Mouse (Mus musculus): ENCODE measurements around the gene Atp1a4. TPM values are rescaled to one million over a fixed set of nuclear protein-coding genes. Genes with fewer than 3 reads are reported as not detected.
A peak's percentile ranks its signal among the peaks of the same experiment; 100 is the strongest.

The Atp1a4 gene
- polyA plus RNA-seq, 1 experiment, result 331 TPM

DNA sequence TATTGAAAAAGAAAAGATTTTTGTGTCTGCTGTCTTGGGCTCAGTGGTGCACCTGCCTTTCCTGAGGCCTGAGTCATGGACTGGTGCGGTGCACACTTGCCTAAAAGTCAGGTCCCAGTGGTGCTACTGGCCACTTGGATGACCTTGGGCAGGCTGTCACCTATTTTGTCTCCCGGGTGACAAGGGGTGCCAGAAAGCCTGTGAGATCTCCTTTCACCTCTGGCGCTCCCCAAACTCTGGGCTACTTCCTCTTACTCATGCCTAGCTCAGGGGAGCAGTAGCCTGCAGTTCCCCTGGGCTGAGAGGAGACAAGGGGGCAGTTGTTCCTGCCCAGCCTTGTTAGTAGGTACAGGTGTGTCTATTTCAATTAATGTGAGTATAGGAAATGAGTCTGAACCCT, 44.1 kb upstream of the Atp1a4 start:
- H3K4me3 ChIP-seq (ENCODE audit: control insufficient read depth, low read depth, low read length), result no peak overlapping the region
- H3K4me1 ChIP-seq (ENCODE audit: control insufficient read depth, insufficient read depth, low read length), result peaks cover 3% of the 10 kb centered on the region
- H3K27me3 ChIP-seq (ENCODE audit: control insufficient read depth, insufficient read depth, low read length), result no peaks in the 10 kb centered on the region
- H3K36me3 ChIP-seq (ENCODE audit: control insufficient read depth, insufficient read depth, low read length), result no peaks in the 10 kb centered on the region
- no peak overlapping the region for H3K27ac ChIP-seq (ENCODE audit: control insufficient read depth, insufficient read depth, low read depth, low read length)
- no peak for TF ChIP-seq CTCF (IDR thresholded peaks at IDR 0.05; ENCODE audit: control insufficient read depth, insufficient read depth, insufficient replicate concordance, low read depth, low read length)
- TF ChIP-seq POLR2A (IDR thresholded peaks at IDR 0.05; ENCODE audit: control insufficient read depth, low read depth, low read length), result no peak

DNA sequence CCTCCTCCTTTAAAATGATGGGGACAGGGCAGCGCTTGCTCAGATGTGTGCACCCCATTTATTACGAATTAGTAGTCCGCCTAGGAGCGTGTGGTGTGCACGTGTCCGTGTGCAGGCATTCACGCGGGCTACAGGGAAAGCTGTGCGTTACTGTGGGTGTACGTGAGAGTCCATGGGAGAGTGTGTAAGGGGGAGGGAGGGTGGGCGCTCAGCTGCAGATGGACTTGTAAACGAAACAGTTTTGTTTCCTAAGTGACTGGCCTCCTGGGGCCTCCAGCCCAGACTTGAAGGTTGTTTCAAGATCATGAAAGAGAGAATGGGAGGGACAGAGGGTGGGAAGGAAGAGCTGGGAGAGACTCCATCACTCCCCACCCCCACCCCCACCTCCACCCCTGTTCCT, 43.0 kb upstream of the Atp1a4 start:
- Histone ChIP-seq H3K27me3 (ENCODE audit: control insufficient read depth, insufficient read depth, low read length) (no peaks in the 10 kb centered on the region), H3K27ac (ENCODE audit: control insufficient read depth, insufficient read depth, low read depth, low read length) (no peak overlapping the region), H3K36me3 (ENCODE audit: control insufficient read depth, insufficient read depth, low read length) (no peaks in the 10 kb centered on the region)

DNA sequence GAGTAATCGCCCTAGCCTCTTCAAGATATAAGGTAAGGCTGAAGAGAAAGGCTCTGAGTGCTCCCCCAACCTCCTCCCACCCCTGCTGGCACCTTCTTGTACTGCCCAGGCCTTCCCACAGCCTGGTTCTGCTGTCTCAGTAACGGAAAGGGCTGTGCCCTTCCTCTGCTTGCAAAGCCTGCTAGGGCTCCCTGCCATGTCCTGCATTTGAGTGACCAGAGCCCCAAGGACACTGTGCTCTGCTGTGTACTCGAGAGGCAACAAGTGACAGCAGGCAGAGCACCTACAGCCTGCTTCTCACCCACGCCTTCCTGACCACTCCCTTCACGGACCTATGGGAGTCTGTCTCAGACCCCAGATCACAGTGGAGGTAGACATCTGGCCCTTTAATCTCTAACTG, 42.0 kb upstream of the Atp1a4 start:
- H3K4me3 ChIP-seq (ENCODE audit: control insufficient read depth, low read depth, low read length), result no peak overlapping the region
- no peaks in the 10 kb centered on the region for H3K36me3 ChIP-seq (ENCODE audit: control insufficient read depth, insufficient read depth, low read length)
- peak overlapping the region; percentile 75 for H3K27ac ChIP-seq (ENCODE audit: control insufficient read depth, insufficient read depth, low read depth, low read length)
- no peaks in the 10 kb centered on the region for H3K27me3 ChIP-seq (ENCODE audit: control insufficient read depth, insufficient read depth, low read length)
- TF ChIP-seq POLR2A (IDR thresholded peaks at IDR 0.05; ENCODE audit: control insufficient read depth, low read depth, low read length) (0 out of 2 replicates have a peak, but pooled peaks have one; percentile 14), CTCF (IDR thresholded peaks at IDR 0.05; ENCODE audit: control insufficient read depth, insufficient read depth, insufficient replicate concordance, low read depth, low read length) (no peak)
- peaks cover 3% of the 10 kb centered on the region for H3K4me1 ChIP-seq (ENCODE audit: control insufficient read depth, insufficient read depth, low read length)

More for the DNA sequence above, 43.0 kb upstream of the Atp1a4 start:
- peaks cover 3% of the 10 kb centered on the region for H3K4me1 ChIP-seq (ENCODE audit: control insufficient read depth, insufficient read depth, low read length)
- H3K4me3 ChIP-seq (ENCODE audit: control insufficient read depth, low read depth, low read length), result no peak overlapping the region
- no peak for TF ChIP-seq POLR2A (IDR thresholded peaks at IDR 0.05; ENCODE audit: control insufficient read depth, low read depth, low read length)
- no peak for TF ChIP-seq CTCF (IDR thresholded peaks at IDR 0.05; ENCODE audit: control insufficient read depth, insufficient read depth, insufficient replicate concordance, low read depth, low read length)

DNA sequence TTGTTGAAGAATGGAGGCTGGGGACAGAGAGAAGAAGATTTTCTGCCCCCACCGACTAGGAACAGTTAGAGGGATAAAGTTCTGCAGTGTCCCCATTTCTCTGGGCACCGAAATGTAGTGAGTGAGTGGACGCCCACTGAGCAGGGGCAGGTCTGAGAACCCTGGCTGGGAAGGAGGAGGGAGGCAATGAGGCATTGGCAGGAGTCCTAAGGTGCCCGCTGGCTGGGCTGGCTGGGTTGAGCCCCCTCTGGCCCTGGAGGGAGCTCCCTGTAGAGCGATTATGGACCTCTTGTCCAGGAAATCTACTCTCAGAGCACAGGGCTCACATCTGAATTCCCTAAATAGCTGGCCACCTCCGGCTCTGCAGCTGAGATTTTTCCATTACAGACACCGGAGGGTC, 41.3 kb upstream of the Atp1a4 start:
- peaks cover 3% of the 10 kb centered on the region for H3K4me1 ChIP-seq (ENCODE audit: control insufficient read depth, insufficient read depth, low read length)

DNA sequence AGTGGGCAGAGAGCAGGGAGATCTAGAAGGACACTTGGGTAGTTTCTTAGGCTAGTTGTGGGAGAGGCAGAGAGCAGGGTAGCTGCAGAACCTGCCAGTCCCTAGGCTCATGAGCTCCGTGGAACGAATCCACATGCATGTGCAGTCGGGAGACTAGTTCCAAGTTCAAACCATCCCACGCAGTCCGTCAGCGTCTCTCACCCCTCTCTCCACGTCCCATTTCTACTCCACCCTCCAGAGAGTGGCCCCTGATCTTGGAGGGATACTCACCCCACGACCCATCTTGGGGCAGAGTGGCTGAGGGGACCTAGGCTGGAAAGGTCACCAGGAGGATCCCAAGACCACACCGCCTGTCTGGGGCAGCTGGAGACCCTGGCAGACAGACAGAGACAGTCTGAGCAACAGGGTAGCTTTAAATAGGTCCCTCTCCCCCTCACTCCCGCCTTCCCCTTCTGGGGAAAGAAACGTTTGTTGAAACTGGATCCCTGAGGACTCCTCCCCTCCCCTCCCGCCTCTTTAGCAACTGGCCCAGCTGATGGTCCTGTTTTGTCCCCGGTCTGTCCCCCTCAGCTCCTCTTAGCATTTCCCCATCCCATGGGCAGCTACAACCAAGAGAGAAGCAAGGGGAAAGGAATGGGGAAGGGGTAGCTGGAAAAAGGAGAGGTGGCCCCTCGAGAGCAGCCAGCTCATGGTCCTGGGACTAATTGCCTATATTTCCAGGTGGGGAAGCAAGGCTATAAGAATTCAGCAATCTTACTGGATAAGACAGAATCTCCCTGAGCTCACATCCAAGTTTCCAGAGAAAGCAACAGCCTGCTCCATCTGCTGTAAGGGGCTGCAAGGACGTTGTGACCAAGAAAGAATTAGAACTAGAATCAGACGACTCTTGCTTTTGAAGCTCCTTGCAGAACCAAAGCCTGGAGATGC, 39.7 kb upstream of the Atp1a4 start, which contains the start of gene Atp1a2:
Gene Atp1a2, minus strand, starts transcription at position 454 of the 927 bp plus-strand sequence.
- Histone ChIP-seq H3K4me3 (ENCODE audit: control insufficient read depth, low read depth, low read length) (peak within 1 kb of the TSS; percentile 71), H3K27me3 (ENCODE audit: control insufficient read depth, insufficient read depth, low read length) (no peaks in the 10 kb centered on the region), H3K4me1 (ENCODE audit: control insufficient read depth, insufficient read depth, low read length) (peaks cover 3% of the 10 kb centered on the region), H3K27ac (ENCODE audit: control insufficient read depth, insufficient read depth, low read depth, low read length) (peak within 1 kb of the TSS; percentile 91), H3K36me3 (ENCODE audit: control insufficient read depth, insufficient read depth, low read length) (no peaks in the 10 kb centered on the region)
- TF ChIP-seq CTCF (IDR thresholded peaks at IDR 0.05; ENCODE audit: control insufficient read depth, insufficient read depth, insufficient replicate concordance, low read depth, low read length), result no peak
- TF ChIP-seq POLR2A (IDR thresholded peaks at IDR 0.05; ENCODE audit: control insufficient read depth, low read depth, low read length), result peak; percentile 53; the same call in 1 of the 2 replicates

More for the DNA sequence above, 41.3 kb upstream of the Atp1a4 start:
- H3K36me3 ChIP-seq (ENCODE audit: control insufficient read depth, insufficient read depth, low read length), result no peaks in the 10 kb centered on the region
- H3K4me3 ChIP-seq (ENCODE audit: control insufficient read depth, low read depth, low read length), result no peak overlapping the region
- H3K27me3 ChIP-seq (ENCODE audit: control insufficient read depth, insufficient read depth, low read length), result no peaks in the 10 kb centered on the region
- TF ChIP-seq CTCF (IDR thresholded peaks at IDR 0.05; ENCODE audit: control insufficient read depth, insufficient read depth, insufficient replicate concordance, low read depth, low read length), result no peak
- H3K27ac ChIP-seq (ENCODE audit: control insufficient read depth, insufficient read depth, low read depth, low read length), result peak overlapping the region; percentile 75

DNA sequence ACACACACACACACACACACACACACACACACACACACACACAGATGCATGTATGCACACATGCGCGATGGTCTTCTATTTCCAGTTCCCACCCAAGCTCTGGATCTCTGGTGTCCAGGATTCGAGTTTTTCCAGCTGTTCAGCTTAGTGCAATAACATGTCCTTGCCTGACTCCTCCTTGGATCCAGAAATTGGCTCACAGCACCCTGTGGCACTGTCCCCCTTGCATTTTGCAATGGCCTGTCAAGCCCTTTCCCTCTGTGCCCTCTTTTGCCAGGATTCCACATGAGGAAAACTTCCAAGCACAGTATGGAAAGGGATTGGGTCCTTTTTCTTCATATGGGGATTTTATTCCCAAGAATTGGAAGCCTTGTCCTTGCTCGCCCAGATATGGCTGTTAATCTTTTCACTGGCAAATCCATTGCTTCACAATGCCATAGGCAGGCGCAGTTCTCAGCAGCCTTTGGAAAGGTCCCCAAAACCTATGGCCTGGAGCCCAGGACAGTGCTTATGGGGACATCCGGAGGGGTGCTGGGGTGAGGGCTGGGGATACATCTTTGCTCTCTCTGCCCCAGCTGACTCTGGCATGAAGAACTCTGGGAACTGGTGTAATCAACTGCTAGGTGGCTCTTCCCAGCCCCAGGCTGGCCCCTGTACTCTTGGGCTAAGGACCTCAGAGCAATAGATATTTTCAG, 38.7 kb upstream of the Atp1a4 start:
- Histone ChIP-seq H3K36me3 (ENCODE audit: control insufficient read depth, insufficient read depth, low read length) (no peaks in the 10 kb centered on the region), H3K27ac (ENCODE audit: control insufficient read depth, insufficient read depth, low read depth, low read length) (peak overlapping the region; percentile 91), H3K4me3 (ENCODE audit: control insufficient read depth, low read depth, low read length) (peak overlapping the region; percentile 71), H3K4me1 (ENCODE audit: control insufficient read depth, insufficient read depth, low read length) (peaks cover 3% of the 10 kb centered on the region), H3K27me3 (ENCODE audit: control insufficient read depth, insufficient read depth, low read length) (no peaks in the 10 kb centered on the region)
- TF ChIP-seq CTCF (IDR thresholded peaks at IDR 0.05; ENCODE audit: control insufficient read depth, insufficient read depth, insufficient replicate concordance, low read depth, low read length) (no peak), POLR2A (IDR thresholded peaks at IDR 0.05; ENCODE audit: control insufficient read depth, low read depth, low read length) (no peak)

DNA sequence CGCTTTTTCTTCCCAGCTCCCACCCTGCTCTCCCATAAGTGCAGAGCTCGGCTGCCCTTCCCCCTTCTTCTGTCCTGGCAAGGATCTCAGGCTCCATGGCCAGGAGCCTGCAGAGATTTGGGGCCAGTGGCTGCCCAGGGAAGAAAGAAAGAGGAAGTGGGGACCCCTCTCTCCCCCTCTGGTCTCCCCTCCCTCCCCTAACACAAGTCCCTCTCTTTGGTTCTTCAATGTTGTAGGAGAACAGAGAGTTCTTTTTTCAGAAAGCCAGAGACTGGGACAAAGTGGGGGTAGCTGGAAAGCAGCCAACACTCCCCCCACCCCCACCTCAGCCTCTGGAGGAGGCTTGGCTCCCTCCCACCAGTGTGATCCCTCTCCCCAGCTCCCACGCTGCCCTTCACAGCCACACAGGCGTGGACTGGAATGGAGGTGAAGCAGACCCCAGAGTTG, 37.6 kb upstream of the Atp1a4 start:
- TF ChIP-seq CTCF (IDR thresholded peaks at IDR 0.05; ENCODE audit: control insufficient read depth, insufficient read depth, insufficient replicate concordance, low read depth, low read length), result no peak
- Histone ChIP-seq H3K36me3 (ENCODE audit: control insufficient read depth, insufficient read depth, low read length) (no peaks in the 10 kb centered on the region), H3K27ac (ENCODE audit: control insufficient read depth, insufficient read depth, low read depth, low read length) (peak overlapping the region; percentile 91), H3K4me1 (ENCODE audit: control insufficient read depth, insufficient read depth, low read length) (peaks cover 3% of the 10 kb centered on the region), H3K4me3 (ENCODE audit: control insufficient read depth, low read depth, low read length) (peak overlapping the region; percentile 49), H3K27me3 (ENCODE audit: control insufficient read depth, insufficient read depth, low read length) (no peaks in the 10 kb centered on the region)

All from testis, adult 2 months (tissue).